Mouse (Mus musculus) neural tube, embryonic 13.5 days (tissue): ENCODE measurements around the gene Efcab3. TPM values are rescaled to one million over a fixed set of nuclear protein-coding genes. Genes with fewer than 3 reads are reported as not detected.
"Not testable (repeated sequence)": the region's sequence is repeated elsewhere in the genome, so short reads cannot be mapped to it uniquely, and the experiment has no call there.

Experiments
- ATAC-seq: fragments of 200-750 bp; cut with Nextera tagmentation; 2 replicates; pipeline ENCODE4 v1.8.0; 2017; ENCODE audit warnings: low read depth, mild to moderate bottlenecking, moderate TSS enrichment, moderate library complexity
- H3K27ac ChIP-seq: fragments of 300-500 bp; sonication (generic); replicated peaks from 2 replicates; pipeline ENCODE4 v1.5.1; 2015; ENCODE audit warnings: moderate library complexity, mild to moderate bottlenecking, inconsistent platforms
- H3K27me3 ChIP-seq: fragments of 300-500 bp; sonication (generic); 2 replicates; pipeline ENCODE4 v1.6.1; 2015; ENCODE audit warnings: mild to moderate bottlenecking, inconsistent platforms
- H3K36me3 ChIP-seq: fragments of 300-500 bp; sonication (generic); 2 replicates; pipeline ENCODE4 v1.6.1; 2015; ENCODE audit warnings: mild to moderate bottlenecking, inconsistent platforms
- H3K4me1 ChIP-seq: fragments of 300-500 bp; sonication (generic); replicated peaks from 2 replicates; pipeline ENCODE4 v1.6.1; 2015; ENCODE audit warnings: inconsistent platforms
- H3K4me2 ChIP-seq: fragments of 300-500 bp; sonication (generic); 2 replicates; pipeline ENCODE4 v1.6.1; 2015; ENCODE audit warnings: inconsistent platforms, mild to moderate bottlenecking, moderate library complexity
- H3K4me3 ChIP-seq: fragments of 300-500 bp; sonication (generic); 2 replicates; pipeline ENCODE4 v1.5.1; 2015; ENCODE audit warnings: mild to moderate bottlenecking, inconsistent platforms
- H3K9ac ChIP-seq: fragments of 300-500 bp; sonication (generic); 2 replicates; pipeline ENCODE4 v1.6.1; 2015; ENCODE audit warnings: moderate library complexity, mild to moderate bottlenecking, inconsistent platforms
- H3K9me3 ChIP-seq: fragments of 300-500 bp; sonication (generic); 2 replicates; pipeline ENCODE4 v1.6.1; 2016; ENCODE audit warnings: inconsistent platforms
- WGBS: fragments of 180-500 bp; shearing (Covaris S2); methylation state at CpG from one replicate; pipeline ENCODE4 v1.1.7; 2015; 5-methylcytosine and 5-hydroxymethylcytosine counted together
- polyA plus RNA-seq: library from polyadenylated mRNA; unstranded; fragments of >200 nt; fragmentation: Nextera tagmentation; extraction: Ambion mirVana; gene quantifications from 2 replicates; pipeline ENCODE4 v1.2.1, GENCODE M21; 2015

The Efcab3 gene
- polyA plus RNA-seq: 0.55 TPM in 1 of 2 replicates, not detected in the other

- no peaks in the 10 kb centered on the region for H3K4me1 ChIP-seq
- H3K9me3 ChIP-seq: 0 out of 2 replicates have a peak, but pooled peaks cover 4% of the 10 kb centered on the region
- no peaks in the 10 kb centered on the region for H3K27me3 ChIP-seq
- 86% methylated on average over 5 of the region's 5 CpGs for WGBS
- H3K9ac ChIP-seq: no peak within 1 kb of the TSS
- H3K4me2 ChIP-seq: no peak within 1 kb of the TSS
- ATAC-seq: no peak
- no peaks in the 10 kb centered on the region for H3K36me3 ChIP-seq
- H3K27ac ChIP-seq: no peak within 1 kb of the TSS
- no peak within 1 kb of the TSS for H3K4me3 ChIP-seq
Observed at GRCm38 (mm10) chr11:105063292-105063691, at the start of gene Efcab3. Efcab3 (plus strand) TSS chr11:105063592.

GRCm38 (mm10) chr11:105021071-105021470 is 42.3 kb upstream of the Efcab3 start:
- H3K4me2 ChIP-seq: no peak overlapping the region
- ATAC-seq: no peak
- 73% methylated on average over 7 of the region's 7 CpGs for WGBS
- no peaks in the 10 kb centered on the region for H3K27me3 ChIP-seq
- no peaks in the 10 kb centered on the region for H3K4me1 ChIP-seq
- H3K9me3 ChIP-seq: no peaks in the 10 kb centered on the region
- H3K9ac ChIP-seq: no peak overlapping the region
- H3K4me3 ChIP-seq: no peak overlapping the region
- no peak overlapping the region for H3K27ac ChIP-seq
- no peaks in the 10 kb centered on the region for H3K36me3 ChIP-seq

GRCm38 (mm10) chr11:105028744-105029348 is 34.5 kb upstream of the Efcab3 start:
- no peak overlapping the region for H3K4me3 ChIP-seq
- H3K27me3 ChIP-seq: no peaks in the 10 kb centered on the region
- H3K4me1 ChIP-seq: no peaks in the 10 kb centered on the region; the same call in 1 of the 2 replicates
- H3K27ac ChIP-seq: no peak overlapping the region
- H3K36me3 ChIP-seq: no peaks in the 10 kb centered on the region
- no peak overlapping the region for H3K4me2 ChIP-seq
- ATAC-seq: no peak
- no peaks in the 10 kb centered on the region for H3K9me3 ChIP-seq
- 70% methylated on average over 6 of the region's 6 CpGs for WGBS
- no peak overlapping the region for H3K9ac ChIP-seq

GRCm38 (mm10) chr11:105029525-105029924 is 33.9 kb upstream of the Efcab3 start:
- Histone ChIP-seq H3K4me2 (no peak overlapping the region), H3K9me3 (no peaks in the 10 kb centered on the region), H3K4me1 (no peaks in the 10 kb centered on the region; the same call in 1 of the 2 replicates), H3K4me3 (no peak overlapping the region), H3K27me3 (no peaks in the 10 kb centered on the region), H3K9ac (no peak overlapping the region), H3K27ac (no peak overlapping the region), H3K36me3 (no peaks in the 10 kb centered on the region)
- ATAC-seq: no peak
- 78% methylated on average over 8 of the region's 8 CpGs for WGBS

- Histone ChIP-seq H3K9me3 (no peaks in the 10 kb centered on the region), H3K4me2 (no peak overlapping the region), H3K9ac (no peak overlapping the region), H3K4me3 (no peak overlapping the region), H3K4me1 (no peaks in the 10 kb centered on the region; the same call in 1 of the 2 replicates), H3K27me3 (no peaks in the 10 kb centered on the region), H3K27ac (no peak overlapping the region), H3K36me3 (no peaks in the 10 kb centered on the region)
- no peak for ATAC-seq
- WGBS: 84% methylated on average over 6 of the region's 6 CpGs
Observed at GRCm38 (mm10) chr11:105030229-105030628, 33.2 kb upstream of the Efcab3 start.

GRCm38 (mm10) chr11:105031103-105031502 is 32.3 kb upstream of the Efcab3 start:
- no peak overlapping the region for H3K9ac ChIP-seq
- WGBS: 31% methylated on average over 2 of the region's 2 CpGs
- no peak for ATAC-seq
- H3K4me2 ChIP-seq: no peak overlapping the region
- H3K27me3 ChIP-seq: no peaks in the 10 kb centered on the region
- no peaks in the 10 kb centered on the region for H3K9me3 ChIP-seq
- H3K36me3 ChIP-seq: no peaks in the 10 kb centered on the region
- no peaks in the 10 kb centered on the region; the same call in 1 of the 2 replicates for H3K4me1 ChIP-seq
- H3K27ac ChIP-seq: no peak overlapping the region
- H3K4me3 ChIP-seq: no peak overlapping the region

GRCm38 (mm10) chr11:105035081-105035480 is 28.3 kb upstream of the Efcab3 start:
- no peaks in the 10 kb centered on the region for H3K9me3 ChIP-seq
- no peaks in the 10 kb centered on the region; the same call in 1 of the 2 replicates for H3K4me1 ChIP-seq
- no peaks in the 10 kb centered on the region for H3K36me3 ChIP-seq
- H3K4me2 ChIP-seq: no peak overlapping the region
- 85% methylated on average over 1 of the region's 1 CpGs for WGBS
- H3K27ac ChIP-seq: no peak overlapping the region
- H3K4me3 ChIP-seq: no peak overlapping the region
- ATAC-seq: no peak
- no peaks in the 10 kb centered on the region for H3K27me3 ChIP-seq
- no peak overlapping the region for H3K9ac ChIP-seq

GRCm38 (mm10) chr11:105112448-105112847 is 49.1 kb downstream of the Efcab3 start:
- H3K4me3 ChIP-seq, H3K27ac ChIP-seq, H3K4me1 ChIP-seq, H3K27me3 ChIP-seq, ATAC-seq, H3K4me2 ChIP-seq, H3K9me3 ChIP-seq, H3K9ac ChIP-seq, H3K36me3 ChIP-seq: not testable (repeated sequence)
- WGBS: 83% methylated on average over 22 of the region's 22 CpGs

- Histone ChIP-seq H3K4me1 (no peaks in the 10 kb centered on the region), H3K27me3 (no peaks in the 10 kb centered on the region), H3K36me3 (no peaks in the 10 kb centered on the region), H3K9ac (no peak overlapping the region), H3K27ac (no peak overlapping the region), H3K4me3 (no peak overlapping the region), H3K9me3 (no peaks in the 10 kb centered on the region), H3K4me2 (no peak overlapping the region)
- ATAC-seq: no peak
- 92% methylated on average over 7 of the region's 7 CpGs for WGBS
Observed at GRCm38 (mm10) chr11:105117814-105118213, 54.4 kb downstream of the Efcab3 start.

- Histone ChIP-seq H3K4me3 (no peak overlapping the region), H3K36me3 (no peaks in the 10 kb centered on the region), H3K4me1 (0 out of 2 replicates have a peak, but pooled peaks cover 6% of the 10 kb centered on the region), H3K27me3 (no peaks in the 10 kb centered on the region), H3K4me2 (no peak overlapping the region), H3K9ac (no peak overlapping the region), H3K9me3 (no peaks in the 10 kb centered on the region), H3K27ac (no peak overlapping the region)
- WGBS: 37% methylated on average over 4 of the region's 4 CpGs
- ATAC-seq: no peak
Observed at GRCm38 (mm10) chr11:105120551-105121061, 57.2 kb downstream of the Efcab3 start.

- not testable (repeated sequence) for H3K4me1 ChIP-seq, H3K36me3 ChIP-seq, H3K27me3 ChIP-seq, H3K4me2 ChIP-seq, H3K9ac ChIP-seq, H3K27ac ChIP-seq, H3K4me3 ChIP-seq, H3K9me3 ChIP-seq, ATAC-seq
- 79% methylated on average over 5 of the region's 5 CpGs for WGBS
Observed at GRCm38 (mm10) chr11:105121792-105122191, 58.4 kb downstream of the Efcab3 start.

GRCm38 (mm10) chr11:105123986-105124385 is 60.6 kb downstream of the Efcab3 start:
- peak; percentile 47 for ATAC-seq

More at GRCm38 (mm10) chr11:105123986-105124385, 60.6 kb downstream of the Efcab3 start:
- Histone ChIP-seq H3K9ac (no peak overlapping the region), H3K4me1 (peaks cover 18% of the 10 kb centered on the region), H3K4me3 (no peak overlapping the region), H3K27me3 (no peaks in the 10 kb centered on the region), H3K36me3 (peaks cover 2% of the 10 kb centered on the region; the same call in 1 of the 2 replicates), H3K4me2 (no peak overlapping the region), H3K27ac (no peak overlapping the region), H3K9me3 (no peaks in the 10 kb centered on the region)
- WGBS: 3% methylated on average over 9 of the region's 9 CpGs
